Mouse (Mus musculus): ENCODE measurements at regions not wholly inside any gene's neighbourhood (a gene's known extent, or its start where the extent isn't known, plus 50 kb on each side); places are given as distances from the start of the nearest gene placed in this dataset.
"Not testable (repeated sequence)": the region's sequence is repeated elsewhere in the genome, so short reads cannot be mapped to it uniquely, and the experiment has no call there.

DNA sequence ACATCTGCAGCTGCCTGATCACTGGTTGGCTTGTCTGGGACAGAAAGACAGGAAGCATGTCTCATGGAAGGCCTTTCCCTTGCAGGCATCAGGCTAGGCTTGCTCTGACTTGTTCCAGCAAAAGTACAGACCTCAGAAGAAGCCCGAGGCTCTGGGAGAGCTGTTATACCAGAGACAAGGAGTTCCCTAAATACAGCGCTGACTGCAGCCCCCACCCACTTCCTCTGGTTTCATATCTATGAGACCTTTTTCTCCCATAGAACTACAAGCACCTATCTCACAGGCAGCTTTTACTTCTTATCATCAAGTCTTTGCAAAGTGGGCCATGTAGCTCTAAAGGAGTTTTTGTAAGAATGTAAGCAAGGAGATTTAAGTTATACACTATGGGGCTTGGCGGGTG is 312.2 kb upstream of the Vmn1r3 start:
- not testable (repeated sequence) for H3K9me3 ChIP-seq (ENCODE audit: control insufficient read depth, low read length); H3K9ac ChIP-seq (ENCODE audit: low read length); H3K27ac ChIP-seq (ENCODE audit: low read length); H3K4me1 ChIP-seq (replicated peaks; ENCODE audit: control insufficient read depth, insufficient read depth, low read length); H3K36me3 ChIP-seq (ENCODE audit: control insufficient read depth, insufficient read depth, low read length); H3K4me2 ChIP-seq (ENCODE audit: low read depth, low read length); H3K4me3 ChIP-seq (ENCODE audit: low read length); ATAC-seq (ENCODE audit: low read depth); H3K27me3 ChIP-seq (ENCODE audit: control insufficient read depth, insufficient read depth, low read depth, low read length)
- WGBS = no CpG with 5 or more reads among the region's 3 CpGs

DNA sequence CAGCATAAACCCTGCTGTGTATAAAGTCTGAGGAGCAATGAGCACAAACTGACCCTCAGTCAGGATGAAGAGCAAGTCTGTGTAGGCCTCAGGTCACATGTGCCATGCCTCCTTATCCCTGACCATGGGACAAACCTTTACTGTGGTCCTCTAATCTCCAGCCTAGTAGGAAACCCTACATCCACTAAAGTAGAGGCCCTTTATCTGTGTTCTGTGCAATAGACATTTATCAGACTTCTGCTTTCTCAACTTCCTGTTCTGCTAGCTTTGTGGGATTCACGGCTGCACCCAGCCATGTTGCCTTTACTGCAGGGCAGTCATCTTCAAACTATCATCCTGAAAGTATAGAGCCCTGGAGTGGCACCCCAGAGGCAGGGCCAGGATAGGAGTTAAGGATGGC is 310.8 kb upstream of the Vmn1r3 start:
- H3K4me3 ChIP-seq (ENCODE audit: low read length); H3K4me1 ChIP-seq (replicated peaks; ENCODE audit: control insufficient read depth, insufficient read depth, low read length); H3K9me3 ChIP-seq (ENCODE audit: control insufficient read depth, low read length); H3K36me3 ChIP-seq (ENCODE audit: control insufficient read depth, insufficient read depth, low read length); H3K27ac ChIP-seq (ENCODE audit: low read length); H3K27me3 ChIP-seq (ENCODE audit: control insufficient read depth, insufficient read depth, low read depth, low read length); H3K9ac ChIP-seq (ENCODE audit: low read length); ATAC-seq (ENCODE audit: low read depth); H3K4me2 ChIP-seq (ENCODE audit: low read depth, low read length): not testable (repeated sequence)
- 62% methylated on average over 1 of the region's 1 CpGs for WGBS

DNA sequence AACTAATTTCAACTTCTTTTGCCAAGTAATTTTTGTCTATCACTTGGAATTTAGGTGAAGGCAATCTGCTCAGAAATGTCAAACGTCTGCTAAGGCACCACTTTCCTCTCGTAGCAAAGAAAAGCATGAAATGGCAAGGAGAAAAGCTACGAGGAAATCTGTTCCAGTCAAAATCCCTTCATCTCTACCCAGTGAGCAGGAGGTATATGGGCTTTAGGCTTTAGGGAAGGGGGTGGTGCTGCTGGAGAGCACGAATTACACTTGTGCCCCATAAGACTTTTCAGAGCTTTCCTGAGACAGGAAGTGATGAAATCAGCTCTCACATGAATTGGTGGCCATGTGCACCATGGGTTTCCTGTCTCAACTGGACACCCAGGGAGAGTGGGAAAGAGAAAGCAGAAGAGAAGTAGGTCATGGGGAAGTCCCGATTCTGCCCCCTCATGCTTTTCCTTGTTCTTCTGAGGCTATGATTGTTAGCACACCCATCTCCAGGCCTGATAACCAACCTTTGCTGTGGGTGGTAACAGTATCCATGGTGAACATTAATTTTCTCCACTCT is 309.0 kb upstream of the Vmn1r3 start:
- H3K4me3 ChIP-seq (ENCODE audit: low read length); H3K27ac ChIP-seq (ENCODE audit: low read length); H3K4me2 ChIP-seq (ENCODE audit: low read depth, low read length); H3K4me1 ChIP-seq (replicated peaks; ENCODE audit: control insufficient read depth, insufficient read depth, low read length); ATAC-seq (ENCODE audit: low read depth); H3K36me3 ChIP-seq (ENCODE audit: control insufficient read depth, insufficient read depth, low read length); H3K9ac ChIP-seq (ENCODE audit: low read length); H3K27me3 ChIP-seq (ENCODE audit: control insufficient read depth, insufficient read depth, low read depth, low read length); H3K9me3 ChIP-seq (ENCODE audit: control insufficient read depth, low read length): not testable (repeated sequence)
- WGBS = no CpG with 5 or more reads among the region's 5 CpGs

- not testable (repeated sequence) for H3K4me2 ChIP-seq (ENCODE audit: low read depth, low read length); H3K27ac ChIP-seq (ENCODE audit: low read length); H3K9me3 ChIP-seq (ENCODE audit: control insufficient read depth, low read length); H3K36me3 ChIP-seq (ENCODE audit: control insufficient read depth, insufficient read depth, low read length); H3K27me3 ChIP-seq (ENCODE audit: control insufficient read depth, insufficient read depth, low read depth, low read length); H3K4me3 ChIP-seq (ENCODE audit: low read length); ATAC-seq (ENCODE audit: low read depth); H3K9ac ChIP-seq (ENCODE audit: low read length); H3K4me1 ChIP-seq (replicated peaks; ENCODE audit: control insufficient read depth, insufficient read depth, low read length)
- no CpG with 5 or more reads among the region's 5 CpGs for WGBS
These were observed 305.7 kb upstream of the Vmn1r3 start for GRCm38 (mm10) chr4:3490901-3491300.

DNA sequence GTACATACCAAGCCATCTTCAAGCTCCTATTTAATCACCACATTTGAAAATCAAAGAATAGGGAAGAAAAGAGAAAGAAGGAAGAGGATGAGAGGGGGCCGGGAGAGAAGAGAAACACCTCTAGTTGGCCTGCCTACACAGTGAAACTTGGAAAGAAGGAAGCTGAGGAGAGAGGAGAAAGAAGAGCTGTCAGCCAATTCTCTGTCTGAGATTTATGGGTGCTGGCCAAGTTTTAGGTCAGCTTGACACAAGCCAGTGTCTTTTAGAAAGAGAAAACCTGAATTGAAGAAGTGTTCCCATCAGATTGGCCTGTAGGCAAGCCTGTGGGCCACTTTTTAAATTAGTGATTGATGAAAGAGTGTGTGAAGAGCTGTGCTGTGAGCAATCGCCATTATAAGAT is 296.9 kb upstream of the Vmn1r3 start:
- 86% methylated on average over 2 of the region's 2 CpGs for WGBS
- Histone ChIP-seq H3K4me1 (replicated peaks; ENCODE audit: control insufficient read depth, insufficient read depth, low read length) (no peaks in the 10 kb centered on the region), H3K27me3 (ENCODE audit: control insufficient read depth, insufficient read depth, low read depth, low read length) (no peaks in the 10 kb centered on the region), H3K36me3 (ENCODE audit: control insufficient read depth, insufficient read depth, low read length) (no peaks in the 10 kb centered on the region), H3K4me3 (ENCODE audit: low read length) (no peak overlapping the region), H3K4me2 (ENCODE audit: low read depth, low read length) (no peak overlapping the region), H3K27ac (ENCODE audit: low read length) (no peak overlapping the region), H3K9ac (ENCODE audit: low read length) (no peak overlapping the region), H3K9me3 (ENCODE audit: control insufficient read depth, low read length) (no peaks in the 10 kb centered on the region)
- ATAC-seq (ENCODE audit: low read depth) = no peak

- Histone ChIP-seq H3K36me3 (ENCODE audit: control insufficient read depth, insufficient read depth, low read length) (no peaks in the 10 kb centered on the region), H3K9ac (ENCODE audit: low read length) (no peak overlapping the region), H3K4me2 (ENCODE audit: low read depth, low read length) (no peak overlapping the region), H3K4me3 (ENCODE audit: low read length) (no peak overlapping the region), H3K4me1 (replicated peaks; ENCODE audit: control insufficient read depth, insufficient read depth, low read length) (no peaks in the 10 kb centered on the region), H3K27ac (ENCODE audit: low read length) (no peak overlapping the region), H3K9me3 (ENCODE audit: control insufficient read depth, low read length) (peaks cover 4% of the 10 kb centered on the region; the same call in 1 of the 2 replicates), H3K27me3 (ENCODE audit: control insufficient read depth, insufficient read depth, low read depth, low read length) (no peaks in the 10 kb centered on the region)
- 88% methylated on average over 12 of the region's 12 CpGs for WGBS
- ATAC-seq (ENCODE audit: low read depth) = no peak
These were observed 271.6 kb upstream of the Vmn1r3 start for GRCm38 (mm10) chr4:3456773-3457172.

DNA sequence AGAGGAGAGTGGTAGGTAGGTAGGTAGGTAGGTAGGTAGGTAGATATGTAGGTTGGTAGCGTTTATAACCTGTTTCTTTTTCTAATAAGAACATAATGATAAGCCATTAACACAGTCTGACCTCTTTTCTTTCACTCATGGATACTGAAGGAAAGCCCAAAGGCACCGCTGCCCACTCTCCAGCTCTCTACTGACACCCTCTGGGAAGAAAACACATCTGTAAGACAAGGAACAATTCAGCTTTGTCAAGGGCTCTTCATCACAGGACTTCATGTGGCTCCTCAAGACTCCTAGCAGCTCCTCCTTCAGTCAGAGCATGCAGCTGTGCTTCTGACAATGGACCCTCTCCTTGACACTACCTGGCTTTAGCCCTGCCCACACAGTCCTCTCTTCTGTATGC is 252.2 kb upstream of the Vmn1r3 start:
- 73% methylated on average over 2 of the region's 2 CpGs for WGBS
- not testable (repeated sequence) for ATAC-seq (ENCODE audit: low read depth); H3K4me2 ChIP-seq (ENCODE audit: low read depth, low read length); H3K4me1 ChIP-seq (replicated peaks; ENCODE audit: control insufficient read depth, insufficient read depth, low read length); H3K4me3 ChIP-seq (ENCODE audit: low read length); H3K36me3 ChIP-seq (ENCODE audit: control insufficient read depth, insufficient read depth, low read length); H3K9me3 ChIP-seq (ENCODE audit: control insufficient read depth, low read length); H3K27ac ChIP-seq (ENCODE audit: low read length); H3K9ac ChIP-seq (ENCODE audit: low read length); H3K27me3 ChIP-seq (ENCODE audit: control insufficient read depth, insufficient read depth, low read depth, low read length)

DNA sequence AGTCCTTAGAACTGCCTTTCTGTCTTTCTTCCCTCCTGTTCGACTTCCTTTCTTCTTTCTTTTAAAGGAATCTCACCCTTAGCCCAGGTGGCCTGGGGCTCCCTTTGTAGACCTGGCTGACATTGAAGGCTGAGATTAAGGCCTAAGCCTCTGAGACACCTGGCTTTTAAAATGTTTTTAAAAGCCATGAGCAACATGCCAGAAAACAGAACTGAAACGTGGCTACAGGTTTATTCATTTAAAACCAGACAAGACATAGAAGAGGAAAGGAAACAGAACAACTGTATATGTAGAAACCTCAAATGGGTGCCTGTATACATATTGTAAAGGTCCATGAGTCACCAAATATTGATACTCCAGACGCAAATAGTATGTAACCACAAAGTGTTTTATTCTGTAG is 242.8 kb upstream of the Vmn1r3 start:
- Histone ChIP-seq H3K9ac (ENCODE audit: low read length) (no peak overlapping the region), H3K4me2 (ENCODE audit: low read depth, low read length) (no peak overlapping the region), H3K36me3 (ENCODE audit: control insufficient read depth, insufficient read depth, low read length) (no peaks in the 10 kb centered on the region), H3K4me3 (ENCODE audit: low read length) (no peak overlapping the region), H3K9me3 (ENCODE audit: control insufficient read depth, low read length) (no peaks in the 10 kb centered on the region), H3K4me1 (replicated peaks; ENCODE audit: control insufficient read depth, insufficient read depth, low read length) (no peaks in the 10 kb centered on the region), H3K27ac (ENCODE audit: low read length) (no peak overlapping the region), H3K27me3 (ENCODE audit: control insufficient read depth, insufficient read depth, low read depth, low read length) (no peaks in the 10 kb centered on the region)
- no peak for ATAC-seq (ENCODE audit: low read depth)
- 52% methylated on average over 3 of the region's 3 CpGs for WGBS

DNA sequence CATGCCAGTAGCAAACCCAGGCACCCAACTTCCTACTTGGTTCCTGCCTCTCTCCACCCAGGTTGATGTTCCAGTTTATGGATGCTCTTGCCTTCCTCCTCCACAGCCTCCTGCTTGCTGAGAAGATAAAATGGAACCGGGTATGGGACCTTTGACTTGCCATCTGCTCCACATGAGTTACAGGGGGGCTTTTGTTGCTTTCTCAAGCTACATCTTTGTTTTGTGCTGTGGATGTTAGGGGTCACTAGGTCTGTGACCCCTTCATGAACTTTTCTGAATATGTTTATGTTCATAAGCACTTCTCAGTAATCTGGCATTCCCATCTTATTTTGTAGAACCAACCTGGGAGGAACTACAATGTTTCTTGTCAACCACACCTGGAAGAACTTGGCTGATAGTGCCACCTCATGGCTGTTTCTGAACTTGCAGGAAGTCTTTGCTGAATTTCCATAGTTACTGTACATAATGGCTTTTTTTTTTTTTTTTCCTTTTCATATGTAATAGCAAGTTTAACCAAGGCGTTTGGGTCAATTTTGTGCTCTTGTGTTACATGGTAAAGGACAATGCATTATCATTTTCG is 234.9 kb upstream of the Vmn1r3 start:
- H3K4me1 ChIP-seq (replicated peaks; ENCODE audit: control insufficient read depth, insufficient read depth, low read length) = no peaks in the 10 kb centered on the region
- no peak overlapping the region for H3K27ac ChIP-seq (ENCODE audit: low read length)
- no peak for ATAC-seq (ENCODE audit: low read depth)
- H3K4me3 ChIP-seq (ENCODE audit: low read length) = no peak overlapping the region
- H3K4me2 ChIP-seq (ENCODE audit: low read depth, low read length) = no peak overlapping the region
- 29% methylated on average over 3 of the region's 3 CpGs for WGBS
- no peaks in the 10 kb centered on the region for H3K27me3 ChIP-seq (ENCODE audit: control insufficient read depth, insufficient read depth, low read depth, low read length)
- H3K9ac ChIP-seq (ENCODE audit: low read length) = no peak overlapping the region
- no peaks in the 10 kb centered on the region for H3K9me3 ChIP-seq (ENCODE audit: control insufficient read depth, low read length)
- no peaks in the 10 kb centered on the region for H3K36me3 ChIP-seq (ENCODE audit: control insufficient read depth, insufficient read depth, low read length)

- Histone ChIP-seq H3K9ac (ENCODE audit: low read length) (no peak overlapping the region), H3K4me2 (ENCODE audit: low read depth, low read length) (no peak overlapping the region), H3K36me3 (ENCODE audit: control insufficient read depth, insufficient read depth, low read length) (no peaks in the 10 kb centered on the region), H3K4me3 (ENCODE audit: low read length) (no peak overlapping the region), H3K9me3 (ENCODE audit: control insufficient read depth, low read length) (no peaks in the 10 kb centered on the region), H3K27me3 (ENCODE audit: control insufficient read depth, insufficient read depth, low read depth, low read length) (no peaks in the 10 kb centered on the region), H3K27ac (ENCODE audit: low read length) (no peak overlapping the region), H3K4me1 (replicated peaks; ENCODE audit: control insufficient read depth, insufficient read depth, low read length) (no peaks in the 10 kb centered on the region)
- ATAC-seq (ENCODE audit: low read depth) = no peak
- WGBS = 76% methylated on average over 5 of the region's 5 CpGs
These were observed 231.5 kb upstream of the Vmn1r3 start for GRCm38 (mm10) chr4:3416670-3417069.

Data from lung, embryonic 16.5 days (tissue).